Mouse (Mus musculus): ENCODE measurements around the gene Snrnp35.

The Snrnp35 gene

DNA sequence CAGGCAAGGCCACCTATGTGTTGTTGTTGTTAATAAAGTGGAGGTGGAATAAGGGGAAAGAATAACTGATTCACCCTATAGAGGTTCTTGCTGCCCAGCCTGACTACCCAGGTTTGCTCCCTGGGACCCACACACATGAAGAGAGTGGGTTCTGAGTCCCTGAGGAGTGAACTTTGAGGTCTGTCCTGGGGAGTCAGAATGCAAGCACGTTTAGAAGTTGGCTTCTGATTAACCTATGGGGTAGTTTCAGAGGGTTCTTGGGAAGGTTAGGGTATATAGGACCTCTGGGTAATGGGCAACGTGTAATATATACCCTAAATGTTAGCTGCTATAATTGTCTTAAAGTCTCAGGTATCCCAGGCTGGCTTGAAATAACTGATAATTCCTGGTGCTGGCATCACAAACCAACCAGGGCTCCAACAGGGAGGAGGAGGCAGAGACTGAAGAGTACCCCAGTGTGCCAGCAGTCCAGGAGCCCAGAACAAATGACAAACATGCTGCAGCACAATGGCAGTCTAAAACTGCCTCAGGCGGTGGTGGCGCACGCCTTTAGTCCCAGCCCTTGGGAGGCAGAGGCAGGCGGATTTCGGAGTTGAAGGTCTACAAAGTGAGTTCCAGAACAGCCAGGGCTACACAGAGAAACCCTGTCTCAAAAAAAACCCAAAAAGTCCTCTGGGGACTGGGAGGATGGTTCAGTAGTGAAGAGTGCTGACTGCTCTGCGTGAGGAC lies 20.5 kb upstream of the Snrnp35 start:
- DNase-seq (ENCODE audit: low read depth, low spot score): no peak

DNA sequence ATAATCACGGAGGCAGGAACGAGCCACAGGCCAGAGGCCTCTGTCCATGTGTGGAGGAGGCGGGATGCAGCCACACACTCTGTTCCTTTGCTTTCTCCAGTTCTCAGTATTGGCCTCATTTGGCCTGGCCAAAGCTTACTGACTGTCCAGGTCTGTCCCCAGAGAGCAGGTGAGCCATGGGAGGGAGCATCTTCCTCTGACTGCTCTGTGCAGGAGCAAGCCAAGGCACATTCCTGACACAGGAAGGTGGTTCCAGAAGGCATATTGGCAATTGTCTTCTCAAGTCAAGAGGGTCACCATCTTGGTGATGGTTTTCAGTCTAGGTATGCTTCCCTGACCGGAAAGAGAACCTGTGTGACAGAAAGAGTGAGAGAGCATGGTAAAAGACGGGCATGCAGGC lies 19.5 kb upstream of the Snrnp35 start:
- DNase-seq (ENCODE audit: low read depth, low spot score): no peak

DNA sequence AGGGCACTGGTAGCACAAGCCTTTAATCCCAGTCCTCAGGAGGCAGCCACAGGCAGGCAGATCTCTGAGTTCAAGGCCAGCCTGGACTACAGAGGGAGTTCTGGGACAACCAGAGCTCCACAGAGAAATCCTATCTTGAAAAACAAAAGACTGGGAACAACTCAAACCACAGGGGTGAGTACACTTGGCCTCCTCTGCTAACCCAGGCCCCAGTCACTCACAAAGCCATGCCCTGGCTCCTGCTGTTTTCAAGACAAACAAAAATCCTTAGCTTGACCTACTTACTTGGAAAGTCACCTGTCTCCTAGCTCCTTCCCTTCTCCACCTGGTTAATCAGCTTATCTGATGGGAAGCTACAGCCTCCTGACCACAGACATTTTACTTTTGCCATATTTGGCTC lies 18.0 kb upstream of the Snrnp35 start:
- DNase-seq (ENCODE audit: low read depth, low spot score): no peak

- no peak for DNase-seq (ENCODE audit: low read depth, low spot score)
Observed at GRCm38 (mm10) chr5:124467766-124468165, 15.2 kb upstream of the Snrnp35 start.

- no peak for DNase-seq (ENCODE audit: low read depth, low spot score)
Observed at GRCm38 (mm10) chr5:124468365-124468764, 14.6 kb upstream of the Snrnp35 start.

- DNase-seq (ENCODE audit: low read depth, low spot score): no peak
Observed at GRCm38 (mm10) chr5:124469486-124469885, 13.4 kb upstream of the Snrnp35 start.

GRCm38 (mm10) chr5:124470591-124471171 lies 12.3 kb upstream of the Snrnp35 start:
- DNase-seq (ENCODE audit: low read depth, low spot score): no peak

DNA sequence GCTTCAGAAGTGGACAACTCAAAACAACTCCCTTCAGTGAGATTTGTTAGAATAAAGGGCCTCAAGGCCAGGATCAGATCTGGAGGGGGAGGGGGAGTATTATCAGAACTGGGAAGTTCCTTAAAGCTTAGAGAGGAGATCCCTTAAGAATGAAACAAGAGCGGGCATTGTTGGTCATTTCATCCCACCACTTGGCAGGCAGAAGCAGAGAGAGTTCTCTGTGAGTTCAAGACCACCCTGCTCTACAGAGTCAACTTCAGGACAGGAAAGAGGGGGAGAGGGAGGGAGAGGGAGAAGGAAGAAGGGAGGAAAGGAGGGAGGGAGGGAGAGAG lies 4.1 kb upstream of the Snrnp35 start:
- DNase-seq (ENCODE audit: low read depth, low spot score): no peak

DNA sequence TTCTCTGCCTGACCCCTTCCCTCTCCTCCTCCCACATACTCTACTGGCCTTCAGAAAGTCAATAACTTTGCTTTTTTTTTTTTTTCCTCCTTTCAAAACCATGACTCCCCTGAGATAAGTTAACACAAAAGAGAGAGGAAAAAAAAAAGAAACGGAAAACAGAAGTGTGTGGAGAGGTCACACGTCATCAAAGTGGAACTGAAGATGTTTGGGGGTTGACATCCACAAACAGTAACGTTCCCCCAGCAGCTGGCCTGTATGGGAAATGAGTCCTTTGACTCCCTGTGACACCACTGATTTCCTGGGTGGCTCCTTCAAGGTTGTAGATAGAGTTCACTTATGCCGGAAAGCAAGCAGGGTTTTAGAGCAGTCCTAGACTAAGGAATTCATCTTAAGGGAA lies 2.8 kb upstream of the Snrnp35 start:
- DNase-seq (ENCODE audit: low read depth, low spot score): no peak

GRCm38 (mm10) chr5:124481714-124482113 lies 1.2 kb upstream of the Snrnp35 start:
- DNase-seq (ENCODE audit: low read depth, low spot score): no peak

DNA sequence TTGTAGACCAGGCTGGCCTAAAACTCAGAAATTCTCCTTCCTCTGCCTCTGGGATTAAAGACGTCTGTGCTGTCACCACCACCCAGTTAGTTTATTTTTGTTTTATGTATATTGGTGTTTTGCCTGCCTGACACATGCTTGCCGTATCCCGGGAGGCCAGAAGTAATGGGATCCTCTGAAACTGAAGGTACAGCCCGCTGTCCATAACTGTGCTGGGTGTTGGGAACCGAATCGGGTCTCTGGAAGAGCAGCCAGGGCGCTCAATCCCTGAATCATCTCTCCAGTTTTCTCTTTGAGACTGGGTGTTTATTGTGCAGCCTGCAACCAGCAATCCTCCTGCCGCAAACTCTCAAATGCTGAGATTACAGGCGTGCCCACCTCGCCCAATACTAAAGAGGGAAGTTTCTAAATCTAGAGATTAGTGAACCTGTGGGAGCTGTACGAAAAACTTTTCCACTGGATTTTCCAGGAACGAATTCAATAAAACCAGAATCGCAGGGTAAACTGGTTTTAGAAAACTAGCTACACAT lies 433 bp upstream of the Snrnp35 start:
- peak; percentile 26 for DNase-seq (ENCODE audit: low read depth, low spot score)

DNA sequence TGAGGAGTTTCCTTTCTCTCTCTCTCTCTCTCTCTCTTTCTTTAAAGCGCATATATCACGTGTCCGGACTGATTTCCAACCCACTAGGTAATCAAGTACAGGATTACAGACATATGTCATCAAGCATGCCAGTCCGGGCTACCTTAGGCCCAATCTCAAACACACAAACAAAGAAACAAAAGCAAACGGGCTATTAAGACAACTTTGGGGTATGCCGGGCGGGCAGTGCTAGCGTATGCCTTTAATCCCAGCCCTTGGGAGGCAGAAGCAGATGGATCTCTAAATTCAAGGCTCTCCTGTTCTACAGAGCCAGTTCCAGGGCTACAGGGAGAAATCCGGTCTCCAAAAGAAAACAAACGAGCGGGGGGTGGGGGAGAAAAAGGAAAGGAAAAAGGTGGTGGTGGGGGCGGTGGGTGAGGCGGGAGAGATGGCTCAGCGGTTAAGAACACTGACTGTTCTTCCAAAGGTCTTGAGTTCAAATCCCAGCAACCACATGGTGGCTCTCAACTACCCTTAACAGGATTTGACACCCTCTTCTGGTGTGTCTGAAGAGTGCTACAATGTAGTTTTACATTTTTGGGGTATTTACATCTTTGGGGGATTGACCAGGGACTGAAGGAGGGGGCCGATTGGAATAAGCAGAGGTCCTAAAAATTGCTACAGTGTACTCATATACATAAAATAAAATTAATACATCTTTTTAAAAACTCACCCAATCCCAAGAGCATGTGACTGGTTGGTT lies 892 bp downstream of the Snrnp35 start:
- DNase-seq (ENCODE audit: low read depth, low spot score): peak; percentile 16

DNA sequence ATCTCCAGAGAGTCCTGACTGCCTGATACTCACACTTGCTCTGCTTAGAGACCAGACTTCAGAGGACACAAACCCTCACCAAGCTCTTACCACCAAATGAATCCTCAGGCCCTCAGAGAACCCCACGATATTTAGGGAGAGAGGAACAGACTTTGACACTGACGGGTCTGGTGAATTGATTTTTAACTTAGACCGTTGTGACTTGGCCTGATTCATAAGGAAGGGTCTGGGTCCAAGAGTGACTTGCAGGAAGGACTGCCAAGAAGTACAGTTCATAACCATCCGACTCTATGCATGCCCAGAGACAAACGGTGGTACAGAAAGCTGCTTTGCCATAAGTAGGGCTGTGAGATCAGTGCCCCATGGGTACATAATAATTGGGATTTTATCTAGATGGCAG lies 2.7 kb downstream of the Snrnp35 start:
- DNase-seq (ENCODE audit: low read depth, low spot score): no peak

- no peak for DNase-seq (ENCODE audit: low read depth, low spot score)
Observed at GRCm38 (mm10) chr5:124488885-124489284, 6.0 kb downstream of the Snrnp35 start.

DNA sequence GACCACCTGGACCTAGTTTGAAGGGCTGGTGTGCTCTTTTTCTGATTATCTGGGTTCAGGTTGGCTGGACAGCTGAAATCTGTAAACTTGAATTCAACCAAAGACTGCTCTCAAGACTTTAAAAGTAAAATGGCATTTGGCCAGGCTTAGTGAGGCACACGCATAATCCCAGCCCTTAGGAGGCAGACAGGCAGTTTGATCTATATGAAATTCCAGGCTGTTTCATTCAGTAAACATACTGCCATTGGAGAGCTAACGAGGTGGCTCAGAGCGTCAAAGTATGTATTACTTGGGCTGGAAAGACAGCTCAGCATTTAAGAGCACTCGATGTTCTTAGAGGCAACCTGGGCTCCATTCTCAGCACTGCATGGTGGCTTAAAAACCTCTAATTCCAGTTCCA lies 8.8 kb downstream of the Snrnp35 start:
- DNase-seq (ENCODE audit: low read depth, low spot score): no peak

DNA sequence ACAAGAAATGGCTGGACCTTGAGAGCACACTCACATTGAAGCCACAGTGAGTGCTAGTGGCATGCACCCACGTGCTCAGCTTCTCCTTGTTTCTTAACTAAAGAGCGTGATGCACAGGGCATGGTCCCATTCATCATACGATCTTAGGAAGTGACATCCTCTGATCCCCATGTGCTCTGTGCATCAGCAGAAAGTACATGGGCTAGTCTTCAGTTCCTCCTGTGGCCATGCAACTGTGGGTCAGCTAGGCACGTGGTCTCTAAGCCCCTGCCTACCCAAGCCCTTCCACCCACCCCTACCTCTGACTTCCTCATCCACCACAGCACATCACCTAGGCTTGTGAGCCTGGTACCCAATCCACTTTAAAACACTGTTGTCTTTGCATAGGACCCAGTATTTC lies 9.7 kb downstream of the Snrnp35 start:
- no peak for DNase-seq (ENCODE audit: low read depth, low spot score)

DNA sequence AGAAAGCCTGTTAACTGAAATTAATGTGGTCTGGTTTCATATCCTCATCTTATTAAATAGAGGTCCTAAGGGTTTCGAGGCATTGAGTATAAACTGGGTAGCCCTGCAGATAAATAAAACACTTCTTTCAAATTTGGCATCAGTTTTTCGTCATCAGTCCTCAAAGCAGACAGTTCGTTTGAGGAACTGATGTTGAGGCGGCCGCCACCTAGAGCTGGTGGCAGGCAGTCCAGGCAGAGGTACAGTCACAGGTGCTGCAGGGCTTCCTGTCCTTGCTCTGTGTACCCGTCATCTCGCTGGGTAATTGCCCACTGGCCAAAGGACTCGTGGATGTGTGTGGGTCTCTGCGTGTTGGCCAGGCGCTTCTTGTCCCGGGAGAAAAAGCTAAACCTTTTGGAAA lies 10.5 kb downstream of the Snrnp35 start:
- no peak for DNase-seq (ENCODE audit: low read depth, low spot score)

GRCm38 (mm10) chr5:124495547-124495946 lies 12.6 kb downstream of the Snrnp35 start:
- no peak for DNase-seq (ENCODE audit: low read depth, low spot score)

- DNase-seq (ENCODE audit: low read depth, low spot score): no peak
Observed at GRCm38 (mm10) chr5:124496614-124497514, 13.9 kb downstream of the Snrnp35 start.

DNA sequence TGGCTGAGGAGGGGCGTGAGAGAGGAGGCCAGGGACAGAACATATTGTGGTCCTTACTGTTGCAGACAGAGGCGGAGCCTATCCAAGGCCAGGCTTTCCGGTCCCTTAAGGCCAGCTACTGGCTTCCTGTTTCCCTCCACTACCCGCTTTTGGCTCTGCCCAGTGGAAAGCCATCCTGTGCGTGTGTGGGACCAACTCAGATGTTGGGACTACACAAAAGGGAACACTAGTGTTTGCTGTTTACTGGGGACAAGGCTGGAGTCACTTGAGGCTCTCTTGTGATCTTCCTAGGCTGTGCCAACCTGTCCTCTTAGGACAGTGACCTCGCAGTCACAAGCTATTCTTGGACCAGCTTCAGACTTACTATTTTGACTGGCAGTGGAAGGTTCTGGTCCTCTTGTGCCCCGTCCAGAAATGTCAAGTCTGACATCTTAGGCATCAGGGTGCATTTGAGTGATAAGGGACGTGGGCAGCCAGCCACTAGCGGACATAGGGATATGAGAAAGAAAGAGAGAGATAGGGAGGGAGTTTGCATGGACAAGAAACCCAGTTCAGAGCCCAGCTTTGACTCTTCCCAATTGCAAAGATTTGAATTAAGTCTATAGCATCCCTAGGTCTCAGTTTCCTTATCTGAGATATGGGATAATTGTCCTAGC lies 15.4 kb downstream of the Snrnp35 start:
- no peak for DNase-seq (ENCODE audit: low read depth, low spot score)

GRCm38 (mm10) chr5:124499001-124499400 lies 16.1 kb downstream of the Snrnp35 start:
- DNase-seq (ENCODE audit: low read depth, low spot score): no peak
